Mouse (Mus musculus): ENCODE measurements around the gene Auts2. TPM values are rescaled to one million over a fixed set of nuclear protein-coding genes. Genes with fewer than 3 reads are reported as not detected.

Gene Auts2
- total and polyA plus RNA-seq, 3 experiments = not detected

DNA sequence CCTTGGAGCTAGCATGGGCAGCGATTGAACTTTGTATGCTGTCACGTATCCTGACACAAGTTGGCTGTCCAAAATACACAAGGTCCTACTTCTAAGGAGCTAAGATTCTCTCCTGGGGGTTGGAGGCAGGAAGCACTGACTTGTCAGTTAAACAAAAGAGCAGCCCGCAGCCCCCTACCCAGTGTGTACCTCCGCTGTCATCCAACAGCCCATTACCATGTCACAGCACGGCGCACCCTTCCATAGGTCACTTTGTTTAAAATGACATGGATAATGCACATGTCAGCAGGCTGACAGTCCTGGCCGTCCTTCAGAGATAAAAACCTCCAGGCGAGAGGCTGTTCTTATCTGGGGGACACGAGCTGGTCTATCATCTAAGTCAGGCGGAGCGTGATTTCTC lies 773.9 kb downstream of the Auts2 start:
- H3K79me2 ChIP-seq (replicated peaks; ENCODE audit: control insufficient read depth, extremely low read depth, insufficient read depth, poor library complexity, severe bottlenecking) = no peaks in the 10 kb centered on the region
- peaks cover 83% of the 10 kb centered on the region for H3K9me3 ChIP-seq (replicated peaks; ENCODE audit: low read length)
- H3K9ac ChIP-seq (ENCODE audit: insufficient read depth, low read depth) = no peak overlapping the region
- no peak overlapping the region for H3K27ac ChIP-seq (ENCODE audit: insufficient read depth, low read depth)
- no peaks in the 10 kb centered on the region for H3K27me3 ChIP-seq (replicated peaks)
- H3K4me3 ChIP-seq (replicated peaks in 1 of 3; ENCODE audit: low read depth in 2 of 3, low read length in 2 of 3, poor library complexity in 1 of 3) = no peak overlapping the region
- dilution Hi-C loops (cut with MboI; ENCODE audit: extremely low pct_ligation_motif_present, extremely low pct_unique_long_range_greater_than_20kb, low sequenced_read_pairs) = no loop called here
- in situ Hi-C loops (cut with MboI; ENCODE audit: low pct_ligation_motif_present, low pct_unique_long_range_greater_than_20kb, low sequenced_read_pairs) = no loop called here
- no peaks in the 10 kb centered on the region for H3K4me1 ChIP-seq (ENCODE audit: control insufficient read depth in 1 of 2, insufficient read depth in 2 of 2)
- no peaks in the 10 kb centered on the region for H3K36me3 ChIP-seq (replicated peaks in 1 of 2; ENCODE audit: control insufficient read depth in 1 of 2, insufficient read depth in 1 of 2, low read length in 1 of 2)
- no peak for DNase-seq (ENCODE audit: extremely low read depth)
- no peak for TF ChIP-seq JUN (IDR thresholded peaks at IDR 0.05; ENCODE audit: insufficient read depth, low read depth, low read length)
- no peak for TF ChIP-seq ZKSCAN1 (IDR thresholded peaks at IDR 0.05; ENCODE audit: borderline replicate concordance, low read depth, low read length)
- no peak for TF ChIP-seq SMC3 (IDR thresholded peaks at IDR 0.05; ENCODE audit: low read depth, low read length)
- no peak for TF ChIP-seq ELF1 (IDR thresholded peaks at IDR 0.05; ENCODE audit: low read depth, low read length)
- TF ChIP-seq ETS1 (conservative IDR thresholded peaks at IDR 0.05; ENCODE audit: low read depth, low read length) = no peak
- TF ChIP-seq USF1 (IDR thresholded peaks at IDR 0.05; ENCODE audit: low read depth, low read length) = no peak
- no peak for TF ChIP-seq EP300 (IDR thresholded peaks at IDR 0.05; ENCODE audit: low read length)
- TF ChIP-seq TCF12 (IDR thresholded peaks at IDR 0.05; ENCODE audit: low read depth, low read length) = no peak
- TF ChIP-seq USF2 (conservative IDR thresholded peaks at IDR 0.05; ENCODE audit: low read depth, low read length) = no peak
- no peak for TF ChIP-seq MAZ (IDR thresholded peaks at IDR 0.05; ENCODE audit: low read depth, low read length)
- no peak overlapping the region for H3K4me2 ChIP-seq (ENCODE audit: insufficient read depth, low read depth, poor library complexity, severe bottlenecking)

DNA sequence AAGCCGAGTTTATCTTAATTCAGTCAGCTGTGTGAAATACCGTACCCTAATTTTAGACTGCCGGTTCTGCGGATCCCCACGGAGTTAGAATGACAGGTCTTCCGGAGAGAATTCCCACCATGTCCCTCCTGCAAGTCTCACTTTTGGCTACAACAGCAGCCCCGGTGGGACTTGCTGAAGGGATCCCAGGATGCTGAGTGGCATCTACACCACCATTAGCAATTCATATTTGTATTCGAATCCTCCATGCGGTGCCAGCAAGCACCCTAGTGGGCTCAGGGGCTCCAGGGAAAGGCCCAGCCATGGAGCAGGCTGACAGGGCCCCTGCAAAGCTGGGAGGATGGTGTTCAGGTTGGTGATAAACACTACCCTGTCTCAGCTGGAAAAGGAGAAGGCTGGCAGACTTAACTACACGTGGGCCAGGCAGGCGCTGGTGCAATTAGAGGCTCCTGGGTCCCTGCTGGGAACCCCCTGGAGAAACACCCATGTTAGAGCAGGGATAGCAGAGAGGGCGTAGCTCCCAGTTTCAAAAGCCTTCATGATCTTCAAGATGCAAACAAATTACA lies 775.4 kb downstream of the Auts2 start:
- H3K9me3 ChIP-seq (replicated peaks; ENCODE audit: low read length) = peaks cover 83% of the 10 kb centered on the region
- dilution Hi-C loops (cut with MboI; ENCODE audit: extremely low pct_ligation_motif_present, extremely low pct_unique_long_range_greater_than_20kb, low sequenced_read_pairs) (no loop called here), in situ Hi-C loops (cut with MboI; ENCODE audit: low pct_ligation_motif_present, low pct_unique_long_range_greater_than_20kb, low sequenced_read_pairs) (no loop called here)

DNA sequence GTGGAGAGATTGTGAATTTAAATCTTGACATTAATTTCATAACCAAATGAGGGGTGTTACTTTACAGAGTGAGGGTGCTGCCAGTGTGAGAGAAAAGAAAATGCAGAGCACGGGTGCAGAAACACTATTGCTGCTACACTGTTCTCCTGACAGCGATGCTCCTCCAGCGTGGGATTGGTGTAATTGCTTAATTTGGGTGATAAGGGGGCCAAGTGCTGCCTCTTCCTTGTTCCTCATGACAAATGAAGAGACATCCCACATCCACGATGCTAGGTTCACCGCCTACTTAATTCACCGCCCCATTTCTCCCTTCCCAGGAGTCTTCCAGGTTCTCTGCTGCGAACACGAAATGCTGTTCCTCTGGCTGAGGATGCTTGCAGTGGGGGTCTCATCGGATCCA lies 776.0 kb downstream of the Auts2 start:
- TF ChIP-seq USF1 (IDR thresholded peaks at IDR 0.05; ENCODE audit: low read depth, low read length) (no peak), CHD2 (IDR thresholded peaks at IDR 0.05; ENCODE audit: low read length) (no peak), ZMIZ1 (IDR thresholded peaks at IDR 0.05; ENCODE audit: low read depth, low read length) (no peak), TCF12 (IDR thresholded peaks at IDR 0.05; ENCODE audit: low read depth, low read length) (no peak), SMC3 (IDR thresholded peaks at IDR 0.05; ENCODE audit: low read depth, low read length) (no peak), MAX (IDR thresholded peaks at IDR 0.05; ENCODE audit: low read length) (no peak), HCFC1 (IDR thresholded peaks at IDR 0.05; ENCODE audit: low read depth, low read length) (no peak), BHLHE40 (IDR thresholded peaks at IDR 0.05; ENCODE audit: low read depth, low read length) (no peak)
- Histone ChIP-seq H3K27ac (ENCODE audit: insufficient read depth, low read depth) (no peak overlapping the region), H3K36me3 (replicated peaks in 1 of 2; ENCODE audit: control insufficient read depth in 1 of 2, insufficient read depth in 1 of 2, low read length in 1 of 2) (no peaks in the 10 kb centered on the region), H3K9me3 (replicated peaks; ENCODE audit: low read length) (peaks cover 83% of the 10 kb centered on the region), H3K4me2 (ENCODE audit: insufficient read depth, low read depth, poor library complexity, severe bottlenecking) (no peak overlapping the region), H3K27me3 (replicated peaks) (no peaks in the 10 kb centered on the region), H3K79me2 (replicated peaks; ENCODE audit: control insufficient read depth, extremely low read depth, insufficient read depth, poor library complexity, severe bottlenecking) (no peaks in the 10 kb centered on the region), H3K9ac (ENCODE audit: insufficient read depth, low read depth) (no peak overlapping the region), H3K4me3 (replicated peaks in 1 of 3; ENCODE audit: low read depth in 2 of 3, low read length in 2 of 3, poor library complexity in 1 of 3) (no peak overlapping the region), H3K4me1 (ENCODE audit: control insufficient read depth in 1 of 2, insufficient read depth in 2 of 2) (no peaks in the 10 kb centered on the region)
- dilution Hi-C loops (cut with MboI; ENCODE audit: extremely low pct_ligation_motif_present, extremely low pct_unique_long_range_greater_than_20kb, low sequenced_read_pairs) = no loop called here
- in situ Hi-C loops (cut with MboI; ENCODE audit: low pct_ligation_motif_present, low pct_unique_long_range_greater_than_20kb, low sequenced_read_pairs) = no loop called here
- DNase-seq (ENCODE audit: extremely low read depth) = no peak

More for the DNA sequence above, 775.4 kb downstream of the Auts2 start:
- Histone ChIP-seq H3K36me3 (replicated peaks in 1 of 2; ENCODE audit: control insufficient read depth in 1 of 2, insufficient read depth in 1 of 2, low read length in 1 of 2) (no peaks in the 10 kb centered on the region), H3K4me2 (ENCODE audit: insufficient read depth, low read depth, poor library complexity, severe bottlenecking) (no peak overlapping the region), H3K4me3 (replicated peaks in 1 of 3; ENCODE audit: low read depth in 2 of 3, low read length in 2 of 3, poor library complexity in 1 of 3) (no peak overlapping the region), H3K27me3 (replicated peaks) (no peaks in the 10 kb centered on the region), H3K27ac (ENCODE audit: insufficient read depth, low read depth) (no peak overlapping the region), H3K9ac (ENCODE audit: insufficient read depth, low read depth) (no peak overlapping the region), H3K79me2 (replicated peaks; ENCODE audit: control insufficient read depth, extremely low read depth, insufficient read depth, poor library complexity, severe bottlenecking) (no peaks in the 10 kb centered on the region), H3K4me1 (ENCODE audit: control insufficient read depth in 1 of 2, insufficient read depth in 2 of 2) (no peaks in the 10 kb centered on the region)
- no peak for TF ChIP-seq JUND (conservative IDR thresholded peaks at IDR 0.05; ENCODE audit: low read depth, low read length)
- no peak for TF ChIP-seq SMC3 (IDR thresholded peaks at IDR 0.05; ENCODE audit: low read depth, low read length)
- no peak for TF ChIP-seq HCFC1 (IDR thresholded peaks at IDR 0.05; ENCODE audit: low read depth, low read length)
- no peak for TF ChIP-seq EP300 (IDR thresholded peaks at IDR 0.05; ENCODE audit: low read length)
- TF ChIP-seq CHD1 (IDR thresholded peaks at IDR 0.05; ENCODE audit: low read depth, low read length) = no peak
- no peak for DNase-seq (ENCODE audit: extremely low read depth)

Data from CH12.LX (cell line).